Mouse (Mus musculus): ENCODE measurements around the gene Zcchc8.

DNA sequence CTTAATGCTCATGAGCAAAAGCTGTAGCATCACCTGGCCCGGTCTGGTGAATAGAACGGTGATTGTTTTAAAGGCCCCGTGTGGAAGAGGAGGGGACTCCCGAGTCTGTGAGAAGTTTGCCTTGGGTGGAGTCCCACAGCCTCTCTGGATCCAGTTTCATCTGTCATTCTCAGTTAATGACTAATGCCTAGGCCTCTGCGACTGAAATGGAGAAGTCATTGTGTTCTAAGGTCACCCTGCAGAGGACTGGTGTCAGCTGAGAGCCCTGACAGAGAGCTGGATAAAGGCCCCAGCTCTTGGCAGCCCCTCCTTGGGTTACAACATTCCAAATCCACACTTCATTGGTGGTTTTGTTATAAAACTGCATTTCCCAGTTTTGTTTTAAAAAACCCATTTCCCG lies 26.4 kb downstream of the Zcchc8 start:
- TF ChIP-seq EP300 (IDR thresholded peaks at IDR 0.05; ENCODE audit: low read depth) (no peak), CTCF (IDR thresholded peaks at IDR 0.05; ENCODE audit: low read depth) (no peak)
